Mouse (Mus musculus): ENCODE measurements around the gene Foxs1. TPM values are rescaled to one million over a fixed set of nuclear protein-coding genes. Genes with fewer than 3 reads are reported as not detected.

Foxs1 gene
- polyA plus RNA-seq, 1 experiment from 2014 or later: 3.4 TPM

- 64% methylated on average over 9 of the region's 9 CpGs for WGBS
These were observed 11.0 kb upstream of the Foxs1 start for GRCm38 (mm10) chr2:152944013-152944412.

GRCm38 (mm10) chr2:152943568-152943967 is 10.6 kb upstream of the Foxs1 start:
- H3K27ac ChIP-seq: no peak overlapping the region
- 5% methylated on average over 8 of the region's 8 CpGs for WGBS
- peaks cover 16% of the 10 kb centered on the region for H3K4me1 ChIP-seq (replicated peaks)
- H3K4me3 ChIP-seq (replicated peaks): peak overlapping the region; percentile 47
- ATAC-seq: no peak
- H3K9ac ChIP-seq (replicated peaks): peak overlapping the region; percentile 71
- H3K36me3 ChIP-seq: no peaks in the 10 kb centered on the region
- H3K4me2 ChIP-seq (replicated peaks): peak overlapping the region; percentile 87
- H3K9me3 ChIP-seq: no peaks in the 10 kb centered on the region
- peaks cover 78% of the 10 kb centered on the region for H3K27me3 ChIP-seq

More at GRCm38 (mm10) chr2:152944013-152944412, 11.0 kb upstream of the Foxs1 start:
- Histone ChIP-seq H3K27ac (no peak overlapping the region), H3K27me3 (peaks cover 77% of the 10 kb centered on the region), H3K9ac (replicated peaks) (no peak overlapping the region), H3K4me3 (replicated peaks) (no peak overlapping the region), H3K4me1 (replicated peaks) (peaks cover 16% of the 10 kb centered on the region), H3K9me3 (no peaks in the 10 kb centered on the region), H3K4me2 (replicated peaks) (0 out of 2 replicates have a peak overlapping the region, but pooled peaks have one; percentile 87), H3K36me3 (no peaks in the 10 kb centered on the region)
- ATAC-seq: no peak

- peaks cover 16% of the 10 kb centered on the region for H3K4me1 ChIP-seq (replicated peaks)
- peak; percentile 47 for ATAC-seq
- H3K4me2 ChIP-seq (replicated peaks): peak overlapping the region; percentile 87
- peaks cover 84% of the 10 kb centered on the region for H3K27me3 ChIP-seq
- WGBS: under 1% methylated on average over 64 of the region's 65 CpGs
- H3K4me3 ChIP-seq (replicated peaks): peak overlapping the region; percentile 47
- H3K9ac ChIP-seq (replicated peaks): peak overlapping the region; percentile 71
- H3K27ac ChIP-seq: no peak overlapping the region
- H3K36me3 ChIP-seq: no peaks in the 10 kb centered on the region
- no peaks in the 10 kb centered on the region for H3K9me3 ChIP-seq
These were observed 10.0 kb upstream of the Foxs1 start for GRCm38 (mm10) chr2:152942898-152943515.

GRCm38 (mm10) chr2:152941776-152942175 is 8.8 kb upstream of the Foxs1 start:
- Histone ChIP-seq H3K36me3 (no peaks in the 10 kb centered on the region), H3K4me2 (replicated peaks) (no peak overlapping the region), H3K27me3 (peaks cover 79% of the 10 kb centered on the region), H3K27ac (no peak overlapping the region), H3K9ac (replicated peaks) (no peak overlapping the region), H3K4me3 (replicated peaks) (no peak overlapping the region), H3K4me1 (replicated peaks) (peaks cover 16% of the 10 kb centered on the region), H3K9me3 (no peaks in the 10 kb centered on the region)
- 0 out of 2 replicates have a peak, but pooled peaks have one; percentile 9 for ATAC-seq
- WGBS: 48% methylated on average over 7 of the region's 7 CpGs

GRCm38 (mm10) chr2:152941106-152941505 is 8.1 kb upstream of the Foxs1 start:
- ATAC-seq: no peak
- Histone ChIP-seq H3K27me3 (peaks cover 78% of the 10 kb centered on the region), H3K4me3 (replicated peaks) (no peak overlapping the region), H3K27ac (no peak overlapping the region), H3K4me1 (replicated peaks) (peaks cover 16% of the 10 kb centered on the region), H3K9ac (replicated peaks) (no peak overlapping the region), H3K4me2 (replicated peaks) (no peak overlapping the region), H3K9me3 (no peaks in the 10 kb centered on the region), H3K36me3 (no peaks in the 10 kb centered on the region)
- WGBS: 76% methylated on average over 6 of the region's 6 CpGs

- no peaks in the 10 kb centered on the region for H3K9me3 ChIP-seq
- H3K4me3 ChIP-seq (replicated peaks): no peak overlapping the region
- no peaks in the 10 kb centered on the region for H3K36me3 ChIP-seq
- no peak overlapping the region for H3K27ac ChIP-seq
- H3K27me3 ChIP-seq: peaks cover 71% of the 10 kb centered on the region
- no peak for ATAC-seq
- 17% methylated on average over 4 of the region's 4 CpGs for WGBS
- H3K4me2 ChIP-seq (replicated peaks): no peak overlapping the region
- peaks cover 16% of the 10 kb centered on the region for H3K4me1 ChIP-seq (replicated peaks)
- H3K9ac ChIP-seq (replicated peaks): no peak overlapping the region
These were observed 6.8 kb upstream of the Foxs1 start for GRCm38 (mm10) chr2:152939846-152940245.

GRCm38 (mm10) chr2:152933614-152934013 is 606 bp upstream of the Foxs1 start:
- no peak for ATAC-seq
- H3K36me3 ChIP-seq: no peaks in the 10 kb centered on the region
- no peak overlapping the region for H3K4me3 ChIP-seq (replicated peaks)
- no peaks in the 10 kb centered on the region for H3K4me1 ChIP-seq (replicated peaks)
- no peaks in the 10 kb centered on the region for H3K9me3 ChIP-seq
- H3K27ac ChIP-seq: no peak overlapping the region
- H3K9ac ChIP-seq (replicated peaks): no peak overlapping the region
- no peak overlapping the region for H3K4me2 ChIP-seq (replicated peaks)
- 25% methylated on average over 5 of the region's 5 CpGs for WGBS
- H3K27me3 ChIP-seq: peaks cover 13% of the 10 kb centered on the region; the same call in 1 of the 2 replicates

- Histone ChIP-seq H3K4me3 (replicated peaks) (no peak overlapping the region), H3K27me3 (0 out of 2 replicates have a peak, but pooled peaks cover 8% of the 10 kb centered on the region), H3K9ac (replicated peaks) (no peak overlapping the region), H3K36me3 (no peaks in the 10 kb centered on the region), H3K4me1 (replicated peaks) (no peaks in the 10 kb centered on the region), H3K4me2 (replicated peaks) (no peak overlapping the region), H3K9me3 (no peaks in the 10 kb centered on the region), H3K27ac (no peak overlapping the region)
- no peak for ATAC-seq
- 74% methylated on average over 11 of the region's 12 CpGs for WGBS
These were observed 1.4 kb downstream of the Foxs1 start for GRCm38 (mm10) chr2:152931456-152932160.

GRCm38 (mm10) chr2:152930276-152930675 is 2.7 kb downstream of the Foxs1 start:
- Histone ChIP-seq H3K9ac (replicated peaks) (no peak overlapping the region), H3K27ac (no peak overlapping the region)
- ATAC-seq: no peak

GRCm38 (mm10) chr2:152928988-152929370 is 4.0 kb downstream of the Foxs1 start:
- no peaks in the 10 kb centered on the region for H3K27me3 ChIP-seq
- WGBS: 66% methylated on average over 3 of the region's 3 CpGs

More at GRCm38 (mm10) chr2:152930276-152930675, 2.7 kb downstream of the Foxs1 start:
- WGBS: 35% methylated on average over 2 of the region's 2 CpGs
- H3K4me2 ChIP-seq (replicated peaks): no peak overlapping the region
- no peak overlapping the region for H3K4me3 ChIP-seq (replicated peaks)
- no peaks in the 10 kb centered on the region for H3K27me3 ChIP-seq
- no peaks in the 10 kb centered on the region for H3K9me3 ChIP-seq
- H3K4me1 ChIP-seq (replicated peaks): no peaks in the 10 kb centered on the region
- no peaks in the 10 kb centered on the region for H3K36me3 ChIP-seq

GRCm38 (mm10) chr2:152928219-152928987 is 4.6 kb downstream of the Foxs1 start:
- Histone ChIP-seq H3K4me1 (replicated peaks) (no peaks in the 10 kb centered on the region), H3K27ac (no peak overlapping the region), H3K27me3 (no peaks in the 10 kb centered on the region), H3K4me3 (replicated peaks) (no peak overlapping the region), H3K9ac (replicated peaks) (no peak overlapping the region), H3K36me3 (no peaks in the 10 kb centered on the region), H3K4me2 (replicated peaks) (no peak overlapping the region), H3K9me3 (no peaks in the 10 kb centered on the region)
- no peak for ATAC-seq
- 58% methylated on average over 14 of the region's 14 CpGs for WGBS

More at GRCm38 (mm10) chr2:152928988-152929370, 4.0 kb downstream of the Foxs1 start:
- Histone ChIP-seq H3K4me2 (replicated peaks) (no peak overlapping the region), H3K9ac (replicated peaks) (no peak overlapping the region), H3K36me3 (no peaks in the 10 kb centered on the region), H3K27ac (no peak overlapping the region), H3K4me3 (replicated peaks) (no peak overlapping the region), H3K9me3 (no peaks in the 10 kb centered on the region), H3K4me1 (replicated peaks) (no peaks in the 10 kb centered on the region)
- ATAC-seq: no peak

- no peaks in the 10 kb centered on the region for H3K27me3 ChIP-seq
- H3K4me1 ChIP-seq (replicated peaks): no peaks in the 10 kb centered on the region
- H3K9ac ChIP-seq (replicated peaks): no peak overlapping the region
- H3K4me2 ChIP-seq (replicated peaks): no peak overlapping the region
- H3K9me3 ChIP-seq: no peaks in the 10 kb centered on the region
- no peaks in the 10 kb centered on the region for H3K36me3 ChIP-seq
- H3K4me3 ChIP-seq (replicated peaks): no peak overlapping the region
- no peak for ATAC-seq
- WGBS: 67% methylated on average over 5 of the region's 5 CpGs
- no peak overlapping the region for H3K27ac ChIP-seq
These were observed 5.6 kb downstream of the Foxs1 start for GRCm38 (mm10) chr2:152927371-152927770.

Data from midbrain, embryonic 13.5 days (tissue).